Mouse (Mus musculus) bone marrow, adult 2 months (tissue): ENCODE results near the gene Clcn3. TPM values are rescaled to one million over a fixed set of nuclear protein-coding genes. Genes with fewer than 3 reads are reported as not detected.
A peak's percentile ranks its signal among the peaks of the same experiment; 100 is the strongest.

ENCODE experiments used
- H3K27ac ChIP-seq: fragments of 200-500 bp; 2 replicates; pipeline ENCODE4 v1.5.1; 2012; ENCODE audit warnings: low read depth, mild to moderate bottlenecking, control low read depth, inconsistent platforms, low read length; ENCODE audit not compliant: control insufficient read depth, poor library complexity, insufficient read depth
- H3K4me1 ChIP-seq: fragments of 200-500 bp; 2 replicates; pipeline ENCODE4 v1.6.1; 2011; ENCODE audit warnings: low read length; ENCODE audit not compliant: control insufficient read depth, insufficient read depth
- H3K4me3 ChIP-seq: fragments of 200-500 bp; replicated peaks from 2 replicates; pipeline ENCODE3; 2011; ENCODE audit warnings: mild to moderate bottlenecking, low read depth, low read length, control low read depth; ENCODE audit not compliant: control insufficient read depth
- CTCF ChIP-seq: fragments of 200-500 bp; IDR thresholded peaks from 2 replicates; pipeline ENCODE4 v1.5.1; 2011; ENCODE audit warnings: low read length, control low read depth; ENCODE audit not compliant: control insufficient read depth, insufficient read depth
- POLR2A ChIP-seq: fragments of 200-500 bp; IDR thresholded peaks from 2 replicates; pipeline ENCODE4 v1.6.1; 2011; ENCODE audit warnings: low read depth, mild to moderate bottlenecking, control low read depth, low read length, borderline replicate concordance; ENCODE audit not compliant: control insufficient read depth
- WGBS: fragments of 180-500 bp; shearing (Covaris S2); methylation state at CpG from one replicate; pipeline ENCODE4 v1.1.7; 2018; 5-methylcytosine and 5-hydroxymethylcytosine counted together
- polyA plus RNA-seq: library from polyadenylated mRNA; stranded (reverse); fragments of >200 nt; gene quantifications from 2 replicates; pipeline ENCODE4 v1.2.4, GENCODE M21; 2011; ENCODE audit warnings: low replicate concordance; ENCODE audit not compliant: missing spikeins, insufficient read depth, insufficient read length

Clcn3 gene
- polyA plus RNA-seq, 1 experiment, result 35.2 TPM

DNA sequence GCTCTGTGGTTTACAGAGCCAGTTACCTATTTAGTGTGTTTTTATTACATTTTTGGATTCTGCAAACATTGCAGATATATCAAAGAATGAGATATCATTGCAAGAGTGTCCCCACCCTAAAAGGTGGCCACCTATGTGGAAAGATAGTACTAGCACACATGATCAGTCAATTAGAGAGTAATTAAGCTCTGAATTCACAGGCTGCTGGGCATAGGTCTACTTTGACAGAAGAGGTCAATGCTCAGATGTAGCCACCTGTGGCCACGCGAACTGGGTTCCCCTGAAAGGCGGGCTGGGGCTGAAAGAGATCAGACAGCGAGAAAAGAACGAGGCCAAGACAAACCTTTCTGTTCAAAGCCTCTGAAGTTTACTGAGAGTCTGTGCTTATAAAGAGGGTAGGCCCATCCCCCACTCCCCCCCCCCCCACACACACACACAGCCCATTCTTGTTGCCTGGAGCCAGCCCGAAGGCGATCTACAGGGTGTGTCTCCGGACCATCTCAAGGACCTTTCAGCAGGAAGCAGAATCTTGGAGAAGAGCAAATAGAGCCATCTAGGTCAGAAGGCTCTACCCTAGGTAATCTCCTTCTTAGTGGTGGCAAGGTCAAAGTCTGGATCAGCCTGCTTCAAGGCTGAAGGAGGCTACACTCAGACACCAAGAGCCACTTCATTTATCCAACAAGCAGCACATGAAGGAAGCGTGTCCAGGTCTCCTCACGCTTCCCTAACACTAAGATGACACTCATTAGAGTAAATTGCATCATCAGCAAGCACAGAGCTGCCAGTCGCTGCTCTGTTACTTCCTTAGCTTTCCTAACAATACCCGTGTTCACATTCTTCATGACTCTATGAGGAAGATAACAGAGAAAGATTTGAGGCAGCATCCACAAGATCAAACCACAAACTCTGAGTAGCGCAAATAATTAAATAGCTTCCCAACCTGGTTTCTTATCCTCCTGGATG, 112.6 kb downstream of the Clcn3 start:
- Histone ChIP-seq H3K4me1 (peaks cover 2% of the 10 kb centered on the region; the same call in 1 of the 2 replicates), H3K27ac (no peak overlapping the region), H3K4me3 (no peak overlapping the region)
- no peak for TF ChIP-seq POLR2A
- TF ChIP-seq CTCF, result no peak
- WGBS, result 69% methylated on average over 13 of the region's 13 CpGs

DNA sequence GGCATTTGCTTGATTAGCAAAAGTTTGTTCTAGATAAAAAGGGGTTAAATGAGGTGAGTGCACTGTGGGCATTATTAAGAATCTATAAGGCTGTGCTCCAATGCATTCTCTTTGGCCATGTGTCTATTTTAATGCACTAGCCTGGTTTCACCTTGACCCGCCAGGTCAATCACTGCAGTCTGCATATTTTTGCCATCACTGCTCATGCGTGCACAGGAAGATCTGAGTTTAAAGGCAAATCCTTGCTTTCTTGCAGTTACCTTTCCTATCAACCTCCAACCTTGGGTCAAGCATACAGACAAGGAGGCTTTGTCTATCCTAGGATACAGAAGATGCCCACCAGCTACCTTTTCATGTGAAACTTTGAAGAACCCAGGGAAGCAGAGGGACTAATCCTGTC, 113.3 kb downstream of the Clcn3 start:
- Histone ChIP-seq H3K27ac (no peak overlapping the region), H3K4me3 (no peak overlapping the region), H3K4me1 (peaks cover 2% of the 10 kb centered on the region; the same call in 1 of the 2 replicates)
- 79% methylated on average over 2 of the region's 2 CpGs for WGBS
- TF ChIP-seq POLR2A, result no peak
- TF ChIP-seq CTCF, result no peak

- TF ChIP-seq POLR2A (no peak), CTCF (no peak)
- Histone ChIP-seq H3K4me3 (no peak overlapping the region), H3K27ac (no peak overlapping the region), H3K4me1 (peaks cover 2% of the 10 kb centered on the region; the same call in 1 of the 2 replicates)
- 77% methylated on average over 4 of the region's 4 CpGs for WGBS
Observed at GRCm38 (mm10) chr8:60868236-60868965, 114.7 kb downstream of the Clcn3 start.

- Histone ChIP-seq H3K4me3 (no peak overlapping the region), H3K27ac (no peak overlapping the region), H3K4me1 (peaks cover 2% of the 10 kb centered on the region; the same call in 1 of the 2 replicates)
- no peak for TF ChIP-seq POLR2A
- TF ChIP-seq CTCF, result no peak
- WGBS, result 1% methylated on average over 4 of the region's 4 CpGs
Observed at GRCm38 (mm10) chr8:60867468-60868115, 115.5 kb downstream of the Clcn3 start.

DNA sequence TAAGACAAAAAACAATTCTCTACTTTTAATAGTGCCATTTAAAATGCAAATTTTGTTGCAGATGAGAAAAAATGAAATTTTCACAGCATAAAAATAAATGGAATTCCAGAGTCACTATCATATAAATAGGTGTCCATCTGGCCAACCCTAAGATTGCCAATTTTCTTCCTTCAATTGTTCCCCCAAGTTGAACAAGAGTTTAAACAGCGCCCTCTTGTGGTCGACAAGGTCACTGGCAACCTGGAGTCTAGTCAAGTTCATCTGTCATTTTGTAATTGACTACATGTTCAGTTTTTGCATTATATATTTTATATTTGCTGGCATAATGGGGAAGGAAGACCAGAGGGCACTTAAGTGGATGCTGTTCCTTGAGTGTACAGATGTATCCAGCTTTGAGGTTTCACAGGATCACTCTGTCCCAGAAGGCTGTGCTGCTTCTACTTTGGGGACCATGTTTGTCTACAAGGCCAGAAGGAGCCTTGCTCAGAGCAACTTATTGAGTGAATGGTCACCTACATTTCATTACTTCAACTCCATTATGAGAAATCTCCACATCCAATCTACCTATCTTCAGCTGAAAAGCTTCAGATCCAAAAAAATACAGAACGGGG, 117.5 kb downstream of the Clcn3 start:
- Histone ChIP-seq H3K4me3 (no peak overlapping the region), H3K4me1 (no peaks in the 10 kb centered on the region; the same call in 1 of the 2 replicates), H3K27ac (no peak overlapping the region)
- 31% methylated on average over 3 of the region's 3 CpGs for WGBS
- TF ChIP-seq CTCF (0 out of 2 replicates have a peak, but pooled peaks have one; percentile 21), POLR2A (no peak)

GRCm38 (mm10) chr8:60864875-60865274, 118.2 kb downstream of the Clcn3 start:
- 84% methylated on average over 6 of the region's 6 CpGs for WGBS
- no peak for TF ChIP-seq CTCF
- no peak for TF ChIP-seq POLR2A
- H3K27ac ChIP-seq, result no peak overlapping the region
- H3K4me3 ChIP-seq, result no peak overlapping the region
- H3K4me1 ChIP-seq, result no peaks in the 10 kb centered on the region; the same call in 1 of the 2 replicates

- peaks cover 2% of the 10 kb centered on the region; the same call in 1 of the 2 replicates for H3K4me1 ChIP-seq
- H3K4me3 ChIP-seq, result no peak overlapping the region
- no peak for TF ChIP-seq POLR2A
- no peak for TF ChIP-seq CTCF
- WGBS, result 52% methylated on average over 6 of the region's 6 CpGs
- H3K27ac ChIP-seq, result no peak overlapping the region
Observed at GRCm38 (mm10) chr8:60861783-60862182, 121.3 kb downstream of the Clcn3 start.
